Mouse (Mus musculus) right cerebral cortex, postnatal 36 days (tissue): Measurements from ENCODE around the gene Mast4.
A peak's percentile ranks its signal among the peaks of the same experiment; 100 is the strongest.

Experiments
- DNase-seq, 2 experiments: peaks; one replicate each; pipeline ENCODE4 v3.0.0; 2022; ENCODE audit warnings: low spot score in 2 of 2, mixed read lengths in 1 of 2

Mast4 gene

DNA sequence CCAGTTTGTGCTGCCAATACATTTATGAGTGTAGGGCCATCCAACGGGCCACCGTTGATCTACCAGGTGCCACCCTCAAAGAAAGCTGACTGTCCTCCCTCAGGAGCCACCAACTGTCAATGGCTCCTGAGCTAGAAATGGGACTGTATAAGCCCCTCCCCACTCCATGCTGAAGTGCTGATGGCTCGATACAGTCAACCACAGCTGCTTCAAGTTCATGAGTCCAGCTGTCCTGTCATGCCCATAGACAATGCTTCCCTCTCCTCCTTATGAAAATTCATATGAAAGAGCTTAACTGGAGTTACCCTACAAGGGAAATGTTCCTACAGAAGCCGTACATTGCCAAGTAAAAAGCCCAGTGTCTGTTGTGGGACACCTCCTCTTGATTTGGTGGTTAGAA, 93.2 kb downstream of the Mast4 start:
- no peak for DNase-seq

DNA sequence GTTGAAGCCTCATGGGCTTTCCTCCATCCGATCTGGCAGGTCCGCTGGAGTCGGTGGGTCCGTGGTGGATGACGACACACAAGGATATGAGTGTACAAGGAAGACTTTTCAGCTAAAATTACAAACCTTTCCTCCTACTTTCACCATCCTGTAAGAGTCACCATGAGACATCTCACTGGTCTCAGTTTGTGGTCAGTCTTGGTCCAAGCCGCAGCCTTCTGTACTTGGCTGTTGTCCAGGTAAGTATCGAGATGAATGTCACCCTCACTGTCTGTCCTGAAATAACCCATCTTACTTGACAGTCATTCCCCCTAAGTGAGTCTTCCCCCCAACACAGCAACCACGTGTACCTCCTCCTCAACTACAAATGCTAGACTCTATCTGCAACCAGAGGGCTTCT, 94.6 kb downstream of the Mast4 start:
- DNase-seq = no peak

DNA sequence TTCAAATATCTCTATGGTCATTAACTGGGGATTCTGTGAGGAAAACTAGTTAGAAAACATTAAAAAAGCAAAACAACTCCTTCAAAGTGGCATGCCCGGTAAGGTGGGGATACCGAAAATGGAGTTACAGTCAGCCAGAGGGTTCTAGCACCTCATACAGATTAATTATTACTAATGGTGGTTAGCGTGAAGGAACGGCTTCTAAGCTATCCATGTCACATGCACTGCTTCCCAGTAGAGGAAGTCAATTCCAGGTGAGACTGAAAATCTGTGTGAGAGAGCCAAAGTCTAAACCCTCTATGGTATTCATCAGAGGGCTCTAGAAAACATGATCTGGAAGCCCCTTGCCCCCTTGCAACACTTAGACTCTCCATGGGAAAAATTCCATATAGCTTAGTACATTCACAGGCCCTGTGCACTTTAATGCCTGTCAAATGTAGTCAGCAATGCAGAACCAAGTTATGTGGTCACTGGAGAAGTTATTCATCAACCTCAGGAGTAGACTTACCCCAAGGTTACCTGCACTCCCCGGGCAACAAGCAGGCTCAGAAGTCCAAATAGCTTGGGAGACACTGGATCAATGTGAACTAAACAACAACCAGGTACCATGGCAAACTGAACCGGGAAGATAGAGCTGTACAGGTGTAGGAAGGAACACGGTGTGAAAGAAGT, 96.1 kb downstream of the Mast4 start:
- no peak for DNase-seq

DNA sequence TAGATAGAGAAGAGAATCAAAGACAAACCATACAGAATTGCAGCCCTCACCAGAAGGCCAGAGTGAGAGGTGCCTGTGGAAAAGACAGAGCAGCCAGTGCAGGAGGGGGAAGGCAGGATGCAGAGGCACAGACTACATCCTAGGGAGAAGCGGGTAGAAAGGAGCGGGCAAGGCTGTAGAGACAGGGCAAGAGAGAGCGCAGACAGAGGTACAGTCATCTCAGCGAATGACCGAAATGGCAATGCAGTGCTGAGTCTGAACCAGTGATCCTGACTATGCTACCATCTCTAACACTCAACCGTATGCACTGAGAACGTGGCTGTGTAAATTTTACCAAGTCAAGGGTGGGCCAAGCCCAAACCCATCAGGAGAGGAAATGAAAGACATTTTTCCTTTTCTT, 102.1 kb downstream of the Mast4 start:
- DNase-seq = no peak

DNA sequence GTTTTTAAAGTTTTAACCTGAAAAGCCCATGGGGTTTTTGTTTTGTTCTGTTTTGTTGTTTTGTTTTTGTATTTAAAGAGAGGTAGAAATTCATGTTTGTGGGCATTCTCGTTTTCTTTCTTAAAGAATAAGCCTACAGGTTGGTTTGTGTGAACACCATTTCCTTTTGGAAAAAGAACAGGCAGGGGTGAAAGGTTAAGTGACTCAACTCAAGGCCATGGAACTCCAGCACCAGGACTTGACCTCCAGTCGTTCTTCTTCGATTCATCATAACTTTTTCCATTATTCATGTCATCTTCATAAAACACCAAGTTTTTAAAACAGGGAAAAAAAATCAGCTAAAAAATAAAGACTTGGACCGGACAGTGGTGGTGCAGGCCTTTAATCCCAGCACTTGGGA, 105.2 kb downstream of the Mast4 start:
- no peak for DNase-seq

DNA sequence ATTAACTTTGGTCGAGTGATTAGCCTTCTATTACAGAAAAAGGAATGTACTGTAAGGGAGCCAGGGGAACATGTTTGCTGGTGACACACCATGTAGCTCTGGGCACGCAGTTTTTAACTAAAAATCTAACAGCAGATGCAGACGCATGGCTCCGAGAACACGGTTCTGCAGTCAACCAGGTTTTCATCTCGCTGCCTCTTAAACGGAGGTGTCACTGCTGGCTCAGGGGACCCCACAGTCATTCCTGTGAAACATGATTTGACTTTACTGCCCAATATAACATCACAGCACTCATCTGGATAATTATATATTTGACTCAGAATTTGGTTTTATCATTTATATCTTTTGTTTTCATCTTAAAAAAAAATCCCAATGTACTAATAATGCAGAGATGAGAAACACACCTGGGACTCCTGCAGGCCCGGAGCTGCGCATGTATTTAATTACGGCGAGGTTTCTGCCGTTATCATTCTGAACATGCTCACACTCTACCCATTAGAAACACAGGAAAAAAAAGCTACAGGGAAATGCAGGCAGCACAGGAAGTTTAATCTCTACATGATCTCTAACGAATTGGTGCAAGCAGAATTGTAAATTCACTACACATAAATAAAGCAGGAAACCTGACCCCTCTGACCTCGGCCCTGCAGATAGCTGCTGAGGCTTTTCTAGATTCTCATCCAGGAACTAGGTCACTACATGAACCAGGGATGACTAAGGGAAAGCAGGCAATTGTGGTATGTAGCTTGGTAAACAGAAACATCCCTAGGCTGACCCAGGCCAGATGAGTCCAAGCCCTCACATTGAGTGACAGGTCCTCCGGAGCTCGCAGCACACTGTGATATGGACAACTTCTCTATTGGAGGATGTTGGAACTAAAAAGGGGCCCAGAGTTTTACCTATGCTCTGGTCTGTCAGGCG, 108.1 kb downstream of the Mast4 start:
- no peak for DNase-seq

DNA sequence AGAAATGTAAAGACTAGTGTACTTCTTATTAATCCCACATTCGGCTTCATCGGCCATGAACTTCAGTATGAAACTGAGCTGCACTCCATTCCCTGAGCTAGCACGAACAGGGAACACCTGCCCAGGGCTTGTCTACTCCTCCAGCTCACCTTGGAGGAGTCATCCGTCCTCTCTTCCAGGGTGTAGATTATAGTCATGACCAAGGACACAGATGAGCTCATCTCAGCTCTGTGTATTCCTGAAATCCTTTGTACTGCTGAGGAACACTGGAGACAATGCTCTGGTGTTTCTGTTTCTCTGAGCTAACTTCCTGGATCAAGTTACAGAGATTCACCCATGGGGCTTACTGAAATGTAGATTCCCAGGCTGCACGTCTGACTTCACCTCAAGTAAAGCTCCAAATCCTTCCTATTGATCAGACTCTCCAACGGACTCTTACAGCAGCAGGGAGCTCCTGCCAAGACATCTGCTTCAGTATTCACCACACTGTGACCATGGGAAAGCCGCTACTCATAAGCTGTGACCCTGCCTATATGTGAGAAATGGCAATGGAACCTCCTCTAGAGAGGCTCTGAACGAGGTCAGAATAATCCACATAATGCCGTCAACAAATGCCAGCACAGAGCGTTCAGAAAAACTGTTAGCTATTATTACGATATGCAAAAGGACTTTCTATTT, 108.9 kb downstream of the Mast4 start:
- DNase-seq = no peak

DNA sequence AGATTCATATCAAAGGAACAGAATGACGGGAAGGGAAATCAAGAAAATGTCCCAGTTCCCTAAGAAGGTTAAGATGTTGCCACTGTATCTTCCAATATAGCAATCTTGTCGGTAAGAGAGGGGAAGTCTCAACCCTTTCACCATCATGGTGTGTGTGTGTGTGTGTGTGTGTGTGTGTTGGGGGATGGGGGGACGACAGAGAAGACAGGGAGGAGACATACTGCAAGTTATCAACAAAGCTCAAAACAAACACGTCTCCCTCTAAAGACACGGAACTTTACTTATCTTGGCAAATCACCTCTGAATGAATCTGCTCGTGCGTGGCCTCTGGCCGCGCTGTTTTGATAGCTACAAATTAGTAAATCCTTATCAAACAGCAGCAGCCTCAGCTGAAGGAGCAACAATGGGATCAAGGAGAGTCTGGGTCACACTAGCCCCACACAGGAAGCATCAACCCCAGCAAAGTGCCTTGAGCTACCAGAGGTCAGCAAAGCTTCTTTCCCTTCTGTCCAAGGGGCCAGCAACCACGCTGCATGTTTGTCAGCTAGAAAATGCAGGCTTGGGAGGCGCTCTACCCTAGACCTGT, 113.7 kb downstream of the Mast4 start:
- DNase-seq = no peak

DNA sequence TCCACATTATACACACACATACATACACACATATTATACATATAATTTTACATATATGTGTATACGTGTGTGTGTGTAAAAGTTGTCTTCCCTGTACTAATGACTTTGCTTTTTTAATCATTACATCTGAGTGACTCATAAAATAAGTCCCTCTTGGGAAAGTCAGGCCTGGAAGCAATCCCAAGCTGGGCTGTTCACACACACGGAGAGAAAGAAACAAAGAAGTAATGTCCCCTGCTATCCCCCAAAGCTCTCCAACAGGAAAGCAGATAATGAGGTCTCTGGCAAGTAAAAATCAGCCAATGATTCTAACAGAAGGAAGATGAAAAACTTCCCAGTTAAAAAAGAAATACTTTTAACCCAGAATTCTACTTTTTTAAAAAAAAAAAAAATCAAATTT, 114.3 kb downstream of the Mast4 start:
- DNase-seq = no peak

DNA sequence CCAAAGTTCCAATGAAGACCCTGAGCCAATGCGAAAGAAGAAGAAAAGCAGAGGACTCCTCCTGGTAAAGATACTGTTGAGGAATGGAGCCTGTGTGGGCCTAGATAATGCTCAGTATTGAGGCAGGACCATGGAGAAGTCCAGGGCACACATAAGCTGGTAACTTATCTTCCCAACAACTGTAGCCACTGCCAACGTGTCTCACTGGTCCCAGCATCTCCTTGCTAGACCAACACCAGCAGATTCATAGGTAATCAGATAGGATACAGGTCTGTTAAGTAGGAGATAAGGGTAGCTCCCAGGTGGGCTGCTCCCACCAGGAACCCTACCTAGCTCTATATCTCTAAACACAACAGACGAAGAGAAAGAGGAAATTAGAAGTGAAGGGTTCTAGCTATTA, 116.8 kb downstream of the Mast4 start:
- no peak for DNase-seq

DNA sequence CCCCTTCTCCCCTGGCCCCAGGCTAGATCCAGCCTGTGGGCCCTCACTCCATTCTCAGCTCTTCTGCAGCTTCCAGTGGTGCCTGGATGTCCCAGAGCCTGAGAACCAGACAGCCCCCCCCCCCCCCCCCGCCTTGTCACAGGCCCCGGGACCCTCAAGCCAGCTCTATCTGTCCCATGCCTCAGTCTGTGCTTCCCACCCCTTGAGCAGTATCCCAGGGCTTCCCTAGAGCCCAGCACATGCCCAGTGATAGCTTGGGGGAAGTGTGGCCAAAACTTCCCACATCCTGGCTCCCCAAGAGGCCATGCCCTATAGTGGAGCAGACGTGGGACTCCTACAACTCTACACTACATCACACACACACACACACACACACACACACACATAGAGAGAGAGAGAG, 119.8 kb downstream of the Mast4 start:
- no peak for DNase-seq

DNA sequence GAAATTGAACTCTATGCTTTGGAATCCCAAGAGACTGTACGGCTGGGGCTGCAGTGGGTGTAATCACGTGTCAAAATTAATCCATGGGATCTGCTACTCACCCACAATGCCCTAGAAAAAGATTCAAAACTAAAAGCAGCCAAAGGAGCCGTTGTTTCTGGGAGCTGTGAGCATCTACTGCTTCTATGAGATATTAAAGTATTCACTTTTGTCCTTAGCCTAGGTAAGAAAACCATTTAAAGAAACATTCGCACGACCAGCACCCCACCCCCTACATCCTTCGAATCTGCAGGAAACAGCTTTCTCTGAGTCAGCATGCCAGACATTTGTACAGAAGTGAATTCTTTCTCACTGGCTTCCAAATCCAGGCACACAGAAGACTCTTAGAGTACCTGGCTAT, 122.3 kb downstream of the Mast4 start:
- DNase-seq = peak; percentile 16 to 48

DNA sequence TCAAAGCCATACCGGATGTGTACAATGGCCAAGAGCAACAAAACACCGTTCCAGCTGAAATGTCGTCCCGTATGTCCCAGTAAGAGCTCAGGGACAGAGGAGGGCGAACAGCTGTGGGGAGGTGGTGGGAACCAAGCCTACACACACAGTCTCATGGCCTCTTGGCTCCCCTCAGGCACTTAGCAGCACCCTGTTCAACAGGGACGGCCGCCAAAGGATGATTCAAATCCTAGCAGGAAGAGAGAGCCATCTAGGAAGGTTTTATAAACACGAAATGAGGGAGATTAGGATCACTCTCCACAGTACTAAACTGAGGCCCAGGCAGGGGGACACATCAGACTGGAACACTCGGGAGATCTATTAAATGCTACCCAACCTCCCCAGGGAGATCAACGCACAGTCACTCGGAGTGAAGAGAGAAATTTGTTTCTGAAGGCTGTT, 122.8 kb downstream of the Mast4 start:
- DNase-seq = peak in 1 of 2 experiments; percentile 47

DNA sequence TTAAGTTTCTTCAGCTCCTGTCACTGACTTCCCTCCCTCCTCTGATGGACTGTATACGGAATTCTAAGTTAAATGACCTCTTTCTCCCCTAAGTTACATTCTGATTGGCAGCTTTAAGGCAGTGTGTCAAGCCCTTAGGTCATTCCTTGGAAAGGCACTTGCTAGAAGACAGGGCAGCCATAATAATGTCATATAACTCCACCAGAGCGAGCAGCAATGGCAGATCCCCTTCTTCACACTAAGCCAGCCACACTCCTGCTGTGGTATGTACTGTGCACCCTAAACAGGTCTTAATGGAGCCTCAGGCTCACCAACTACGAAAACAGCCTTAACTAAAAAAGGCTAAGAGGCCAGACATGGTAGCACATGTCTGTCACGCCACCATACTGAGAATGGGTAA, 123.6 kb downstream of the Mast4 start:
- DNase-seq = no peak

DNA sequence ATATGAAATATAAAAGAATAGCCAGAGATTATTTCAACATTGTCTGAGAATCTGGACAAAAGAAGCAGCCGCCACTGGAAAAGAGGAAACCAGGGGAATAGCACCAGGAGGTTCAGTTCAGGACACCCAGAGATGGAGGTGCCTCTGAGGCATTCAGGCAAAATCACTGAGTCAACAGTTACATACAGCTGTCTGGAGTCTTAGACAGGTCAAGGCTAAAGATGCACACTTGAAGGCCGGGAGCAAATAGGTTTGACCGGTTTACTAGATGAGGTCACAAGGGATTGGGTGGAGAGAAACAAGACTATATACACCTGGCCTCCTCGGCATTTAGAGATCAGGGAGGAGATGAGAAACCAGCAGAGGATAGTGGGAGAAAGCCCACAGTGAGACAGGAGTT, 127.1 kb downstream of the Mast4 start:
- no peak for DNase-seq

DNA sequence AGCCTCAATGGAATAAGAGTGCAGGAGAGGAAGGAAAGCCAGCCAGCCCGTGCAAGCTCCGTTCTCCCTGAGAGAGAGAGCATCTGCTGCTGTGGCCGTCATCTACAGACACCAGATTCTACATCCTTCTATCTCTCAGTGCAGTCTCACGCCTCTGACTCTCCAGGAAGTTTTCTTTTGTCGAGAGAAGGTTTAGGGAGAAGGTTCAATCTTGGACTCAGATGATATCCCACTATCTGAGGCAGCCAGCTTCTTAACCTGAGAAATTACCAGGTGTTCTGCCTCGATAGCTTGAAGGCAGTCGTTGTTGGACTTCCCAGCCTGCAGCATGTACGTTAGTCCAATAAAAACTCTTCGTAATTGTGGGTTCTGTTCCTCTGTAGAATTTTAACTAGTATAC, 127.7 kb downstream of the Mast4 start:
- no peak for DNase-seq

DNA sequence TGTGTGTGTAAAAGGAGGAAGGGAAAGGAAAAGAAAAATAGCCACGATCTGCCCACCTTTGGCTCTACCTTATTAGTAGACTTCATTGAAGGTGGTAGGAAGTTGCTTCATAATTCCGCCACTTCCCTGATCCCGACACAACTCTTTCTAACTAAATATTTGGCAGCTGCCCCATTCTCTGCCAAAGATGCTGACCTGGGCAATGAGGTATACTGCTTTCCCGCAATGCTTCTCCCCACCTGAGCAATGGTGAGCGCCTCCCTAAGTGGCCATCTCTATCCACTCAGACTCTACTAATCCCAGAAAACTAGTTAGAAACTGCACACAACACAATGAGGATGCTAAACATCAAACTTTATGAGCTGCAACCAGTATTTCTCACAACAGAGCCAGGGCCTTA, 129.1 kb downstream of the Mast4 start:
- no peak for DNase-seq

DNA sequence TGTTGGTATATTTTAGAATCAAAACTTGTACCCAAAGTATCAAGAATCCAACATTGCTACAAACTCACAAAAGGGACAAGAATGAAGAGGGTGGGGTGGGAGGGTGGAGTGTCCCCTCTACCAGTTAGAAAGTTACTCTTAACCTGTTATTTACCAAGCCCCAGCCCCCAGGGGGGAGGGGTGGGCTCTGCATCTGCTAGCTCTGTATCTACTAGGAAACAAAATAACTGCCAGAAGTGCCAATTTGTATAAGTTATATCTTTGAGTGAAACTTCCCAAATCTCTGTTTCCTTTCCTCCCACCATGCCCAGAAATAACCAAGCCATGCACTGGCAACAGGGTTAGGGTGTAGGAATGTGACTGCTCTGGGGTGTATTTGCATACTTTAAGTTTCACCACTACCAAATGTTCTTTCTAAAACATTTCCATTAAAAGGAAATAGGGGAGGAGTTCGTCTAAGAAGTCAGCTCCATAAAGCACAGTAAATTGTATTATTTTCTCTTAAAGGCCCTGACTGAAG, 130.9 kb downstream of the Mast4 start:
- peak in 1 of 2 experiments; percentile 16 for DNase-seq

DNA sequence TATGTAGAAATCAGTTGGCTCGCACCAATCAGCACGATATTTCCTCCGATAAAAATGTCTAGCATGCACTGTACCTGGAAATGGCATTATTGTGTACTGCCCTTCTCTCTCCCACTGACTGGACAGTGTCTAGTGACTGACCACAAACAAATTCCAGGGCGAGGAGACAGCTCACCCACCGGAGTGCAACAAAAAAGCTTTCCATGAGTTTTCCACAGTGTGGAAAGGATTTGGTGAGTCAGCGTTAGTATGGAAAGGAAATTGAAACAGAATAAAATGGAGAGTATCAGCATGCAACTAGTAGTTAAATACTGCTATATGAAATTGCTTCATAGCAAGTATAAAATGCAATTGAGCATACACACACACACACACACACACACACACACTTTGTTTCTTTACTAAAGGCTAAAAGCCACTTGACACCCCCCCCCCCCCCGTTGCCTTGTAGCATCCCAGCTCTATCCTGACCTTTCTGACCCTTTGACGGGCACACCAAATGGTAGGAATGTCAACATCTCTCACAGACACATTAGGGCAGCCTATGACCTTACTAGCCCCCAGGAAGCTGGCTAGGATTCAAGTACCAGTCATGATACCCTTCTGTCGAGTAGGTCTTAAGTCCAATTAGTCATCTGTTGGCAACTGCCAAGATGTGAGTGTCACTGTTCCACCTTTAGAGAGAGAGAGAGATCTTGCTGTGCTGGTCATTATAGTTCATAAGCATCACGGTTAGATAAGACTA, 133.1 kb downstream of the Mast4 start:
- no peak for DNase-seq

DNA sequence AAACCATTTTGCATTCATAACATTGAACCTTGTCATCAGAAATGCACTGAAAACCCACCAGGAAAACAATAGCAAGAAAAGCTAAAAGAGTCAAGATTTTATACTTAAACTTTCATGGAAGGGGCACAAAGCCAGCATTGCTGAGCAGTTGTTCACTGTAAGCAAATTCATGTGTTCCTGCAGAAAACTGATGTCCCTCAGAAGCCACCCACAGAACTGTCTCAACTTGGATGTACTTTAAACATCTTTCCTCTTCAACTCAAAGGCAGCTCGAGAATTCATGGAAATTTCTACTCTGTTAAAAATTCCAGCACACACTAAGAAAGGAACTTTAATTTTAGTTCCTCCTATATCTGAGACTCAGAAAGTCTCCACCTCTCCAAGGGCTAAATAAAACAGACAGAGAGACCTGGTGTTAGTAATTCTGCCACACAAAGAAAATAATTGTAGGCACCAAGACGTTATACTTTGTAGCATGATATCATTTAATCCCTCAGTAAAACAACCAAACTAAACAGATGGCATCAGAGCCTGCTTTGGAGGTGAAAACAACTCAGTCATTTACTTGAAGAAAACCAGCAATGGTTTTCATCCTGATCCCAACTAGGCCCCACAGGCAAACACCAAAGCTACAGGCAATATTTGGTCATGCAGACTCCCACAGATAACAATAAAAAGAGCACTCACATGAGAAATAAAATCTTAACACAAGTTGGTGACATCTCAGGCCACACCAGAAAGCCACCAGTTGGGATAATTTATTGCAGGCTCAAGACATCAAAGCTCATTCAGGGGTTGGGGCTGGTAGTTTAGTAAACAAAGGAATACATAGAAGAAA, 134.3 kb downstream of the Mast4 start:
- DNase-seq = peak in 1 of 2 experiments; percentile 59
